Mouse (Mus musculus): ENCODE results near the gene Cntnap2.

DNA sequence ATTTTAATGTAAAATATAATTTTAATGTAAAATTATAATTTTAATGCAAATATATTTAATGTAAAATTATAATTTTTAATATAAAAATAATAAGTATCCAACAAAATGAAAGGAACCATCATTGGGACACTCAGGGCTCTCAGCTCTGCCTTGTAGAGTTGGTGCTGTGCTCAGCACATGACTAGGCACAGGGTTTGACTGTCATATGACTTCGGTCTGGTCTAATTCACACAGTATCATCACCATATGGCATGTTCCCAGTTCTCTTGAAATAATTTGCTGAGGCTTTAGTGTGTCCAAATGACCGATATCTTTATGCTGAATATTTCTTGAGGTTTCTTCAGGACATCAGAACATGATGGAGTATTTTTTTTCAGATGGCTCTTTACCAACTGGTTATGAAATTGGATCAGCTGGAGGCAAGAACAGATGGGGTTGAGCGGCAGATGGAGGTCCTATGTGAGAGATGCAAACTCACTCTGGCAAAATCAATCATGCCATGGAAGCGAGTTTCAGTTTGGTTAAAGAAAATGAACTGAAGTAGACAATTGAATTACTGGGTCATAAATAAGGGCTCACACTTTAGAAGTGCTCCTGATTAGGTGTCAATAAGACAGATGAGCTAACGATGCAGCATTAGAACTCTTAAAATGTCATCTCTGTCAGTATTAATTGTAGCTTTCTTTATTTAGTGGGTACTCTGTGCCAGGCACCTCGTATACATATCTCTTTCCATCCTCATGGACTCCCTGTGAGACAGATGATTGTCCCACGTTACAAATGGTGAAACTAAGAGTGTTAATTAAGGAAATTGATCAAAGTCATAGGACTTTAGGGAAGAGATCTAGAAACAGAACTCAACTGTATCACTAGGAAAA, 1645.4 kb downstream of the Cntnap2 start:
- TF ChIP-seq CTCF (IDR thresholded peaks at IDR 0.05; ENCODE audit: low read depth, low read length) (no peak), GATA1 (IDR thresholded peaks at IDR 0.05; ENCODE audit: borderline replicate concordance, low read length) (no peak), TAL1 (conservative IDR thresholded peaks at IDR 0.05; ENCODE audit: low read depth, low read length) (no peak)

Data from G1E (cell line).